Mouse (Mus musculus) v-Abl transformed pro-B cells (cell line): Measurements from ENCODE around the gene Hsd17b14.

ENCODE experiments used
- in situ Hi-C, 2 experiments: fragments of 400-800 bp; cut with MboI; formaldehyde crosslinking; loops; one replicate each; pipeline ENCODE4 v1.15.1; 2025; ENCODE audit not compliant: unreplicated experiment in 2 of 2

Hsd17b14 gene

DNA sequence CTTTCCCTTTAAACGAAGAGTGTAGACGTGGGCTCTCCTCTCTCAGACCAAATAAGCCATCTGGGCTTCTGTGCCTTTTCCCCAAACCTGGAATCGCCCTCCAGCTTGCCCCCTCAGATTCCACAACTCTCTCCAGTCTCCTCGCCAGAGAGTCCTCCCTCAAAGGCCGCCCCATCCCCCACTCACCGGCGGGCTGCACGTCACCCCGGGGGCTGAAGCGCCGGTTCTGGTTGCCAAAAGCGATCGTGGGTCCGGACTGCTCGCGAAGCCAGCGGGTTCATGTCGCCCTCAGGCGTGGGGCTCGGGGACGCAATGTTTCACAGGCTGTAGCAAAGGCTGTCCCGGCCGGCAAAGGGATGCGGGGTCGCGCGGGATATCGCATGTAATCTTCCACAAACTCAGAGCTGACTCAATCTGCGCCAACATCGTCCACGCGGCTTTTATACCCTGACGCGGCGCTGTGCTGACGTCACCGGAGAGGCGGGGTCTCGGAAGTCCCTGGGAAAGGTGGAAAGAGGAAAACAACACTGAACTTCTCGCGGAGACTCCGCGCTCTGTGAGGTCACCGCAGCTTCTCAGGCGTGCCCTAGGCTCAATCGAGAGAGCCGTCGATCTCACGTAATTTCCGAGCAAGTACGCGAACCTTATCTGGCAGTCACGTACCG is 28.8 kb upstream of the Hsd17b14 start, which contains the start of the genes Ppp1r15a and Plekha4:
Ppp1r15a (minus strand) TSS at position 460 of the 665 bp plus-strand sequence.
Plekha4 (plus strand) TSS at position 522 of the 665 bp plus-strand sequence.
- in situ Hi-C loops: loop anchor here in 1 of 2 experiments (5.0 kb wide), 1 partner anchor 49 kb away; no protein-coding TSS in a partner anchor

DNA sequence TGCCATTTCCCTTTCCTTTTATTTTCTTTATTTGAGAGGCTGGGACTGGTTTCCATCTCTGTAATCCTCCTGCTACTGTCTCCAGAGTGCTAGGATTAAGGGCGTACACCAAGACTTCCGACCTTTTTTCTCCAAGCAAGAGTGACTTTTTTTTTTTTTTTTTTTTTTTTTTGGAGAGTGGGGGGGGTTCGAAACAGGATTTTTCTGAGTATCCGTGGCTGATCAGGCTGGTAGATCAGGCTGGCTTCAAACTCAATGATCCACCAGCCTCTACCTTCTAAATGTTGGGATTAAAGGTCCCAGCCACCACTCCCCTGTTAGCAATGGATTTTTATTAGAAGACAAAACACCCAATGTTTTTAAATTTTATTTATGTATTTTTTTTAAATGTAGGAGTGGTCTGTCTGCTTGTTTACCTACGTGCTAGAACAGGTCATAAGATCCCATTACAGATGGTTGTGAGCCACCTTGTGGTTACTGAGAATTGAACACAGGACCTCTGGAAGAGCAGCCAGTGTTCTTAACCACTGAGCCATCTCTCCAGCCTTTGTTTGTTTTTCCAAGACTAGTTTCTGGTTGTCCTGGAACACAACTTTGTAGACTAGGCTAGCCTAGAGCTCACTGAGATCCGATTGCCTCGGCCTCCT is 28.1 kb upstream of the Hsd17b14 start:
- in situ Hi-C loops: loop anchor here in 1 of 2 experiments (5.0 kb wide), 1 partner anchor 49 kb away; no protein-coding TSS in a partner anchor

DNA sequence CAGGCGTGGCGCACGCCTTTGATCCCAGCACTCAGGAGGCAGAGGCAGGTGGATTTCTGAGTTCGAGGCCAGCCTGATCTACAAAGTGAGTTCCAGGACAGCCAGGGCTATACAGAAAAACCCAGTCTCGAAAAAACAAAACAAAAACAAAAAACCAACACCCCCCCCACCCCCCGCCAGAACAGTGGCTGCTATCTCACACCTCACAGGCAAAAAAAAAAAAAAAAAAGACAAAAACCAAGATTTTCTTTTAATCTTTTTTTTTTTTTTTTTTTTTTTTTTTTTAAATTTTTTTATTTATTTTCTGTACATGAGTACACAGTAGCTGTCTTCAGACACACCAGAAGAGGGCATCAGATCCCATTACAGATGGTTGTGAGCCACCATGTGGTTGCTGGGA is 27.5 kb upstream of the Hsd17b14 start:
- in situ Hi-C loops: loop anchor here in 1 of 2 experiments (5.0 kb wide), 1 partner anchor 50 kb away; no protein-coding TSS in a partner anchor

DNA sequence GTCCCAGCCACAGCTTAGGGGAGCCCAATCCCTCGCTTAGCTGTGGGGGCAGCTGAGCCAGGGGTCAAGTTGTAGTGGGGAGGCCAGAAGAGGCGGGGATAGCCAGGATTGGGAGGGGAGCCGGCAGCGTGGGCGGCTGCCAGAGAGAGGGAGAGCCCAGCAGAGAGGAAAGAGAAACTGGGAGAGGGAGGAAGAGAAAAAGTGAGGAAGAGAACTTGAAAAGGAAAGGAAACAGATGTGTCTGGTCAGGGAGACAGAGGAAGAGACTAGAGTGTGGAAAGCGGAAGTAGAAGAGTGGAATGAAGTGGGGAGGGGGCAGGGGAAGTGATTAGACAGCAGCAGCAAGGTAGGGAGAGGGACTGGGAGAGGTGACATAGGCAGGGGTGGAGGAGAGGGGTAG is 25.2 kb upstream of the Hsd17b14 start:
- in situ Hi-C loops: loop anchor here in 1 of 2 experiments (5.0 kb wide), 1 partner anchor 52 kb away; no protein-coding TSS in a partner anchor

DNA sequence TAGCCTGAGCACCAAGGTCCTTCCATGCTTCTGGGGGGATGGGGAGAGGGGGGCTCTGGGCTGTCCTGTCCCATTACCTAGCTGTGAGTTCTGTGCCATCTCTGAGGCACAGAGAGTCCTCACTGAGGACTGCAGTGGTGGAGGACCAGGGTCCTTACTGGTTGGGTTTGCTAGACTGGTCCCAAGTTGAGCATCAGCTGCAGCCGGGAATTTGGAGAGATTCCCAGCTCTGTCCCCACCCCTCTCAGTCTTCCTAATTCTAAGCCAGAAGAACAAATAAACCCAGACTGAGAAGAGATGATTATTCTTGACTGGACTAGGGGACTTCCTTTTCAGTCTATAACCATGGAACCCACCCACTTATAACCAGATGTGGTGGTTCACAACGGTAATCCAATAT is 24.1 kb upstream of the Hsd17b14 start:
- in situ Hi-C loops: no loop called here

DNA sequence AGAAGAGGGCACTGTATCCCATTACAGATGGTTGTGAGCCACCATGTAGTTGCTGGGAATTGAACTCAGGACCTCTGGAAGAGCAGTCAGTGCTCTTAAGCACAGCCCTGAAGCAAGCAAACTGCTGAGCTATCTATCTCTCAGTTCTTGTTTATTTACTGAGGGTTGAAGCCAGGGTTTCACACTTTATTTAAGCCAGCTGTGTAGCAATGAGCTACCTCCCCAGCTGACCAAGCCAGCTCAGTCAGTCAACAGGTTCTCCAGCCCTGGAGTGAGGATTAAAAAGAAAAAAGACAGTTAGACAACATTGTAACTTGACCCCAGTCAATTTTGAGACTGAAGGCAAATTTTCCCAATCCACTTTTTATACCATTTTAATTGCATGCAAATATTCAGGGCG is 19.0 kb upstream of the Hsd17b14 start:
- in situ Hi-C loops: no loop called here

DNA sequence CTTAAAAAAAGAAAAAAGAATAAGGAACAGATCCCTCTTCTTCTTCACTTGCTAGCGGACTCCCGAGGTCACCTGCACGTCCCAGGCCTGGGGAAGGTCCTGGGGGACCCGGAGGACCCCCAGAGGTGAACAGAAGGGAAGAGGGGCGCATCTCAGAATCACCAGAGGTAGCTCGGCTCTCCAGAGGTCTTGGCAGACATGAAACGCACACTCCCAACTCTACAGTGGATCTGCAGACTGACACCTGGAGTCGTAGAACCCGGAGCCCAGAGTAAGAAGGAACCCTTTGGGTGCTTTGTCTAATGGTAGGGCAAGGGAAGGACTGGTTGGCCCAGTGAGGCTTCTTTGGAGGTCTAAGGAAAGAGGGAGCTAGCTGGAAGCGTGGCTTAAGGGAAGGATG is 17.1 kb upstream of the Hsd17b14 start:
- in situ Hi-C loops: no loop called here

DNA sequence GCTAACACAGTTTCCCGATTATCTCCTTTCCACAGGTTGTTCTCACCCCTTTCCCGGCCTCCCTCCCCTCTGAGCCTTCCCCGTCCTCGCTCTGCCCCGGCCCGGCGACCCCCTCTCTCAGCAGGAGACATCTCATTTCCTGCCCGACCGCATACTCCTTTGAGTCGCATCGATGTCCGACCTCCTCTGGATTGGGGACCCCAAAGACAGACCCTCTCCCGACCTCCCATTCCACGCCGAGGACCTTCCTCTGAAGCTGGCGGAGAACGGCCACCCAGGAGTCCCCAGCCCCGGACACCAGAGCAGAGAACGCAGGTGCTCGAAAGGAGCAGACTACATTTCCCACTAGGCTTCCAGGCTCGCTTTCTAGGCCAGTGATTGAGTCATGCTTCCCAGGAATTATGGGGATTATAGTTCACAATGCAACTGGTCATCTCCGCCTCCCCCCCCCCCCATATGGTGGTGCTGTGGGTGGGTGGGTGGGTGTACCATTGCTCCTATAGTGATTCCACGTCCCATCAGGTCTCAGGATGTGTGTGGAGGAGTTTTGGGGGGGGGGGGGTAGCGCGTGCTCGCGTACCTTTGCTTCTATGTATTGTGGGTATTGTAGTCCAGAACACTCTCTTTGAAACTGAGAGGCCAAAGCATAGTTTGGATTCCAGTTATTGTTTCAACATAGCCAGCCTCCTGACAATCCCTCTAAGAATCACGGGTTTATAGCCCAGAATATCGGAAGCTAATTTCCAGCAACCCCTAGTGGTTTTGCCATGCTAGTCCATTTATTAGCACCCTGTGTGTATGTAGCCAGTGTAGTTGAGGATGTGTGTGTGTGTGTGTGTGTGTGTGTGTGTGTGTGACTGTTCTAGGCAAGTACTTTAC is 16.3 kb upstream of the Hsd17b14 start:
- in situ Hi-C loops: no loop called here

DNA sequence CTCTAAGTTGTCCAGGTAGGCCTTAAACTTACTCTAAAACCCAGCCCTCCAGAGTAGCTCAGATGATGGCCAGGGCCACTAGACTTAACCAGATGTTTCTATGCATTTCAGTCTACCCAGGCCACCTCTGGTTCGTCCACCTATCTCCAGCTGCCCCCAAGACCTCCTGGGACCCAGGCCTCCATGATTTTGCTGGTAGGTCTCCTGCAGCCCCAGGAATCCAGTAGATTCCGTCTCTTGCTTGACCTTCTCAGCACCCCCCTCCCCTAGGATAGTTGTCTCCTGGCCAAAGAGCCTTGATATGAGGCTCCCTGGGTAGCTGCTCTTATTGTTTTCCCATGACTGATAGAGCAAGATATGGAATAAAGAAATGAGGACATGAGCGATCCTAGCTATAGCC is 15.6 kb upstream of the Hsd17b14 start:
- in situ Hi-C loops: no loop called here

DNA sequence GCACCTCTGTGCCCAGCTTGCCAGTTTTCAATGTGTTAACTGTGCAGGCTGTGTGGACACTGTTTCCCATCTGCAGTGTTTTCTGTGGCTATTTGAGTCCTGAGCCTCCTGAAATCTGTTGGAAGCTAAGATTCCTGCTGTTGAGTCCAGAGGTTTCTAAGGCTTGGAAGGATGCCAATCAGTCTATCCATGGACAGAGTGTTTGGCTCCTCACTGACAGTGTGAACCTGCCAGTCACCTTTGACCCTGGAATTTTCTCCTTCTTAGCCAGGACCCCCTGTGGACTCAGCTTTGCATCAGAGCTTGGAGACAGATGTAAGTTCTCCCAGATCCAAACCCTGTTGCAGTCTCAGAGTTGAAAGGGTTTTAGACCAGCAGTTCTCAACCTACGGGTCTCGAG is 14.5 kb upstream of the Hsd17b14 start:
- in situ Hi-C loops: no loop called here

DNA sequence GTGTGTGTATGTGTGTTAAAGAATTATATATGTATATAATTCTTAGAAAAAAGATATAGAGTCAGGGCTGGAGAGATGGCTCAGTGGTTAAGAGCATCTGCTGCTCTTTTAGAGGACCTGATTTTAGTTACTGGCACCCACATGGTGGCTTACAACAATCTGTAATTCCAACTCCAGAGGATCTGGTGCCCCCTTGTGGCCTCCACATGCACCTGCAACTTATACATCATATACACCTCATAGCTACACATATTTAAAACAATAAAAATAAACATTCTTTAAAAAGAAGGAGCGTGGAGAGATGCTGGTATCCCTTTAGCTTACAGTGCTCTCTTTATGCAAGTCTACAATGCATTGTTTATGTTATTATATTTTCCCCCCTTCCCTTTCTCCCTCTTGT is 10.2 kb upstream of the Hsd17b14 start:
- in situ Hi-C loops: no loop called here

DNA sequence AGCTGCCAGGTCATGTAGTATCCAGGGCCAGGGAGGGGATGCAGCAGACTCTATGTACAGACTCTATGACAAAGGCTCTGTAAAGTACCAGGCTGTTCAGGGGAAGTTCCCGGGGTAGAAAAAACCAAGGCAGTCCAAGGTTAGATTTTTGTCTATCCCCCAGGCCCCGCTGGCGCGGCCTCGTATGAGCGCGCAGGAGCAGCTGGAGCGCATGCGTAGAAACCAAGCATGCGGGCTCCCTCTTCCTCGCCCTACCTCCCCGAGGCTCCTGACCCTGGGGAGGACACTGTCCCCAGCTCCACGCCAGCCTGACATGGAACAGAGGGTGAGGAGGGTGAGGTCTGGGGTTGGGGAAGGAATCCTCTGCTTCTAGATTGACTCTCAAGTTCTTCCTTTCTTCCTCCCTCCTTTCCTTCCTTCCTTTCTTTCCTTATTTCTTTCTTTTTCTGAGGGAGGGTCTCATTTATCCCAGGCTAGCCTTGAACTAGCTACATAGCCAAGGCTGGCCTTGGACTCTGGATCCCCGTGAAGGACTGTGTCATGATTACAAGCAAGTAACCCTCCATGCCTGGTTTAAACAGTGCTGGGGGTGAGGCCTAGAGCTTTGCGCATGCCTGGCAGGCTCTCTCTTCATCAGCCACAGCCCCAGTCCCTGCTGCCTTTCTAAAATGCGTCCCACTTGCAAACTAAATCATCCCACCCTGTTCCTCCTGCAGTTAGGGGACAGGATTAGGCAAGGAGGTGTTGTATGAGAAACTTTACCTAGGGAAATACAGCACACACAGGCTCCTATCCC is 4.9 kb upstream of the Hsd17b14 start:
- in situ Hi-C loops: loop anchor here in 1 of 2 experiments (25.0 kb wide), 1 partner anchor 238 kb away; no protein-coding TSS in a partner anchor

DNA sequence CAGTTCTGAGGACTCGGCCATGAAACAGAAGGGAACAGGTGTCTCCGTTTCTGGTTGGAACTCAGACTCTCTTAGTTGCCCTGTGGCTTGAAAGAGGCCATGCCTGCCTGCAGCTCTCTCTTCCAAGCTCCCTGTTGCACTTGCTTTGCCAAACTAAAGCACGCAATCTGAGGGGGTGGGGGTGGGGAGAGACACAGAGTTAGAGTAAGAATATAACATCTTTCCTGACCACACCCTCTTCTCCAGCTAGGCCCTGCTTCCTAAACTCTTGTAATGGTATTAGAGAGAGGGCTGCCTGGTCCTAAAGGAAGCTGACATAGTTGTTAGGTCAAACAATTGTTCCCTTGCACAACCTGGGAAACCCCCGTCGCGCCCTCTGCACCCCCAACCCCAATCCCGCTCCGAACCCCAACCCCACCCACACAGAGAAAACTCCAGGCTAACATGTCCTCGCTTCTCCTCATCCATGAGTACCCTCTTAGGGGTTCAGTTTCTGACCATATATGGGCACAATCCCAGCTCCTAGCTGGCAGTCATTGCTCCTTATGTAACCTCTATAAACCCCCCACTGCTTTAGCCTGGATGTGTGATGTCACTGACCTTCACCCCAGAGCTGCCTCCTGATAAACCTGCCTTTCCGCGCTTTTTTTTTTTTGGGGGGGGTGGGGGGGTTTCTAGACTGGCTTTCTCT is 3.7 kb upstream of the Hsd17b14 start:
- in situ Hi-C loops: loop anchor here in 1 of 2 experiments (25.0 kb wide), 1 partner anchor 239 kb away; no protein-coding TSS in a partner anchor

DNA sequence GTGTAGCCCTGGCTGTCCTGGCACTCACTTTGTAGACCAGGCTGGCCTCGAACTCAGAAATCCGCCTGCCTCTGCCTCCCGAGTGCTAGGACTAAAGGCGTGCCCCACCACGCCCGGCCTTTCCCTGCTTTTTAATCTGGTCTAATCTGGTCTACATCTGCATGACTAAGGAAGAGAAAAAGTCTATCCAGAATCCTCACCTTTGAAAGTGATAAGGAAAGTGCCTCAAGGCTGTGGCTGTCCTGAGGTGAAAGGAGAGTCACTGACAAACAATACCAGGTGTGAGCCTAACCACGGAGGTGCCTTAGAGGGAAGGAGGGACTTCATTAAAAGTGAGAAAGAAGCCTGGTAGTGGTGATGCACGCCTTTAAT is 3.2 kb upstream of the Hsd17b14 start:
- in situ Hi-C loops: loop anchor here in 1 of 2 experiments (25.0 kb wide), 1 partner anchor 239 kb away; no protein-coding TSS in a partner anchor

DNA sequence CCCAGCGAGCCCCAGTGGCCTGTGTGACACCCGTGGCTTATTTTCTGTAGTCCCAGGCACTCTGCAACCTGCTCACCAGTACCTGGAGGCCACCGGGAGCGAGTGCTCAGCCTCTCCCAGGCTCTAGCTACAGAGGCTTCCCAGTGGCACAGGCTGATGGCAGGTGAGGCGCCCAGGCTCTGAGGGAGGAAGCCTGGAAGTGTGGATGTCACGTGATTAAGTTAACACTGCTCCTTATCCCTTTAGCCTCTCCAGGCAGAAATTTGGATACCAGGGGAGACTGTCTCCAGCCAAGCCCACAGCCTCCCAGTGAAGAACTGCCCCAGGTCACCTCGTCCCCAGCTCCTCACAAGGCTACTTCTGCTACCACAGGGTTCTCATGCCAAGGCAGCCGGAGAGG is 1.2 kb upstream of the Hsd17b14 start:
- in situ Hi-C loops: loop anchor here in 1 of 2 experiments (25.0 kb wide), 1 partner anchor 241 kb away; no protein-coding TSS in a partner anchor

DNA sequence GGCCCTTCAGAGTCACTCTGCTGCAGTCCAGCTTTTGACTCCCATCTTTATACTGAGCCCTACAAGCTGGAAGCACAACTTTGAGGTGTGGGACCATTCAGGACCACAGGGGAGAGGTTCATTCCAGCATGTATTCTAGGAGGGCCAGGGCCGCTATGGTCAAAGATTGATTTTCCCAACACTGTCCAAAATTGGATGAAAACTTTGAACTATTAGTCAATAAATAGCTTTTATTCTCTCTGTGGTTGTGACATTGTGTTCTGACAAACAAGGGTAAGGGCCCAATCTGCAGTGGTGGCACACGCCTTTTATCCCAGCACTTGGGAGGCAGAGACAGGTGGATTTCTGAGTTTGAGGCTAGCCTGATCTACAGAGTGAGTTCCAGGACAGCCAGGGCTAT is 703 bp upstream of the Hsd17b14 start:
- in situ Hi-C loops: loop anchor here in 1 of 2 experiments (25.0 kb wide), 1 partner anchor 242 kb away; no protein-coding TSS in a partner anchor

DNA sequence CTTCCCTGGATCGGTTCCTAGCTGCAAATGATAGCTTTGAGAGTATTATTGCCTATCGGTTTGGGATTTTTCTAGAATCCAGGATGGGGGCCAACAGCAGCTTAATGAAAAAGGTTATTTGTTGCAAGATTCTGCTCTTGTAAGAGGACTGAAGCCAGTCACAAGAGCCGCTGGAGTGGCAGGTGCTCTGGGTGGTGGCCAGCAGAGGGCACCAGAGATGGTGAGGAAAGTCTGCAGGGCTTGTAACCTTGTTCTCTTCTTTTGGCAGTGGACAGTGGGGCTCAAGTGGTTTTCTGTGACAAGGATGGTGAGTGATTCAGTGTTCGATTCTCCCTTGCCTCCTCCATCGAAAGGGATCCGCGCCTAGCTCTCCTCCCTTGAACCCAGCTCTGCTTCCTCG is 1.1 kb downstream of the Hsd17b14 start:
- in situ Hi-C loops: loop anchor here (5.0 to 25.0 kb wide), 3 partner anchors 37 to 243 kb away; no protein-coding TSS in a partner anchor

DNA sequence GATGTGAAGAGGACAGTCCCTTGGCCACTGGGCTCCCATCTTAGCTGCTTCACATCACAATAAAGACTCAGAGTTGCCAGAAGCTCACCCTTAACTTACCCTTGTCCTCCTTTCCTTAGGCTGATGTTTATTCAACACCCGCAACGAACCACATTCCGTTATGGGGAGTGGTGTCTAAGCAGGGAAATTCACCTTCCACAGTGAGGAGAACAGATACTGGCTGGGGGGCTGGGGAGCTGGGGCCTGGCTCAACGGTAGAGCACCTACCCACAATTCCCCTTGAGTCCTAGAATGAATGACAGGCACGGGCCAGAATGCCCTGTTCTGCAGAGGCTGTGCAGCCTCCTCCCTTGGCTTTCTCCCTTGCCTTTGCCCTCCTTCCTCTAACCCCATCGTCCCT is 4.2 kb downstream of the Hsd17b14 start:
- in situ Hi-C loops: loop anchor here (5.0 to 25.0 kb wide), 3 partner anchors 33 to 247 kb away; no protein-coding TSS in a partner anchor

DNA sequence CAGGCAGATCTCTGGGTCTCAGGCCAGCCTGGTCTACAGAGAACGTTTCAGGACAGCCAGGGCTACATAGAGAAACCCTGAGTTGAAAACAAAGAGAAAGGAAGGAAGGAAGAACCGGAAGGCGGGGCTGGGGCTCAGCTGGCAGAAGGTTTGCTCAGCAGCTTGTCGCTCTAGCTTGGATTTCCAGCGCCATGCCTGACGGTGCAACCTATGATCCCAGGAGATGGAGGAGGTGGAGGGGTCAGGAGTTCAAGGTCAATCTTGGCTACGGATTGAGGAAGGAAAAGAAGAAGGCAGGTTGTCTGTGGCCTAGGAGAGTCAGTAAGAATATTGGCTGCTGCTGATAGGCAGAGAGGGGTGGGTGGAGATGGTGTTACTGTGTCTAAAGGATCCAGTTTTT is 5.5 kb downstream of the Hsd17b14 start:
- in situ Hi-C loops: loop anchor here (5.0 to 25.0 kb wide), 5 partner anchors 37 to 258 kb away; no protein-coding TSS in a partner anchor
